Mouse (Mus musculus) adrenal gland, adult 8-10 months (tissue): ENCODE results near the gene Entpd1. TPM values are rescaled to one million over a fixed set of nuclear protein-coding genes. Genes with fewer than 3 reads are reported as not detected.
A peak's percentile ranks its signal among the peaks of the same experiment; 100 is the strongest.

ENCODE experiments used
- DNase-seq: peaks from one replicate; pipeline ENCODE4 v3.0.0; 2022
- total RNA-seq, 4 experiments: library from RNA; stranded (reverse); gene quantifications; 2 replicates each; pipeline ENCODE4 v1.2.4; 2022

The Entpd1 gene
- total RNA-seq, 4 experiments from 2014 or later = 27.5 to 34.8 (median 31.5) TPM

DNA sequence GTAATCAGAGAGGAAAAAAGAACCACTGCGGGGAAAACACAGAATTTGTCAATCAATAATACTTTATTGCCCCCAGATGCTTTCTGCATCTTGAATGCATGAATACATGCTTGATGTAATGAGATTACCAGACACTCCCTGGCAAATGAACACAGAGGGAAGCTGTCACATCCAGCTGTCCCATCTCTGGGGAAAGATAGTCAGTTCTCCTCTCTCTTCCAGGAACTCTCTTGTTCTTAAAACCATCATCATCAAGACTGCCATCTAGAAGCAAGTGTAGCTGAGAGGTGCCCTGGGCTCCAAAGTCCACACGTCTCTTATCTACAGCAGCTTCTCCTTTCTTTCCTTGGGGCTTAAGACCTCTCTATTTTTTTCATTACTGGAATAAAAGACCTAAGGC is 114.4 kb downstream of the Entpd1 start:
- no peak for DNase-seq

DNA sequence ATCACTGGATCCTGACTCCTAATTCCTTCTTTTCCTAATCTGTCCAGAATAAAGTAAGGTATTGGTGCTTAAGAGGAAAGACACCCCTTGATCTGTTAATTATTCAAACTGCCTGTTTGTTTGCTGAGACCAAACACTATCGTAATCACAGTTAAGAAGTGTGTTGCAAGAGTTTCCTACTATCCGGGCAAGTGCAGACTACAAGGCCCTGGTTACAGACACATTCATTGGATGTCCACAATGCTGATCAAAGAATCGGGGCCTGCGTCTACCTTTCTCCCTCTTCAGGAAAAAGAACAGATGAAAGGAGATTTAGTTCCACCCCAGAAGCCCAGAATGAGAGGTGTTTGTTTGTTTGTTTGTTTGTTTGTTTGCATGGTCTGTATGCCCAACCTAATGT is 116.0 kb downstream of the Entpd1 start:
- no peak for DNase-seq

DNA sequence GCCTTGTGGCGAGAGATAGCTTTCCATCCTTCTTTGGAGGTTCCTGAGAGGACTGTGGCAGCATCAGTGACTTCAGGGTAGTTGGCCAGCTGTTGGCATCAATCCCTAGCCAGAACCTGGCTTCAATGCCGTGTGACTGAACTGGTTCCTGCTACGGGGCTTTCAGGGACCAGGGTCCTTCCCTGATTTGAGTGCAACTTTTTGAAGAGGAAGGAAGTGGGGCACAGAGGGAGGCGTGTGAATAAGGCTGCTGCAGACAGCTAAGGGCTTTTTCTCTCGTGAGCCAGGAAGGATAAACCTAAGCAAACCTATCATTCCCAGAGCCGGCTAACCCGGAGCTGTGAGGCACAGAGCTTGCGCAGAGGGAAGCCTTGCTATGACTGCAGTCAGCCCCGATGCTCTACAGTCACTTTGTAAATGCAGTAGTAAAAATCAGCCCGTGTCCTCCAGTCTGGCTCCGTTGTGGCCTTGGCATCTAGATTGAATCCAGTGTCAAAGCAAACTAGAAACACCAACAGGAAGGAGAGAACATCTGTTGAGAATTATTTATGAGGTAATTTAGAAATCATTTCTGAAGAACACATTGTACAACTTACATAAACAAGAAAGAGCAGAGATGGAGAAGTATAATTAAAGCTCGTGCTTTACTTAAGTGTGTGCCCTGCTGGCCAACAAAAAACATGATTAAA is 116.7 kb downstream of the Entpd1 start:
- no peak for DNase-seq

DNA sequence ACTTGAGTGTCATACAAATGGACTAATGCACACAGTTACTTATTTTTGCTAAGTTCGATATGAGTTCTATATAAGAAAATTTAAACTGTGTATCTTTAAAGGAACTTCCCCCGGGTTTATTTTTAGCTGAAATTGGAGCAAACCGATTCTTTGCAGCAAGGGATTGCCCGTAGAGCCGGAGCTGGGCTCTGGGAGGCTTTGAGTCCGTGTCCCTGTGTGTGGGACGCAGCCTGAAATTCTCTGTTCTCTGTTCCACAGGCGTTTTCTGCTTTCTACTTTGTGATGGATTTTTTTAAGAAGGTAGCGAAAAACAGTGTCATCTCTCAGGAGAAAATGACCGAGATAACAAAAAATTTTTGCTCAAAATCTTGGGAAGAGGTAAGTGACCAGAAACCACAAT is 121.2 kb downstream of the Entpd1 start:
- DNase-seq = no peak

DNA sequence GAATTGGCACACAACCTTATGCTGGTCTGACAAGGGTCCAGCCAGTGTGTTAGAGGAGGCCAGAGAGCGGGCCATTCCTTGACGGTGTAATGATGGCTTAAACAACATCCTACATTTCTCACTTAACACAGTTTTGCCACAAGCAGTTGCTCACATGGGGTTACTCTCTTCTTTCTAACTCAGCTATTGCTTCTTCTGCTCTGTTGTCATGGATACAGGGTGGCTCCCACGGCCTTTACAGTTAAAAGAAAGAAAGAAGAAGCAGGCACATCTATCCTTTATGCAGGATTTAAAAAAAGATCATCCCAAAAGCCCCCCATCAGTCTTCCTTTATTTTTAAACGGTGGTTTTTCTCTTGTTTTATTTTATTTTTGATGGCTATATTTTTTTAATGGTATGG is 121.7 kb downstream of the Entpd1 start:
- DNase-seq = no peak

DNA sequence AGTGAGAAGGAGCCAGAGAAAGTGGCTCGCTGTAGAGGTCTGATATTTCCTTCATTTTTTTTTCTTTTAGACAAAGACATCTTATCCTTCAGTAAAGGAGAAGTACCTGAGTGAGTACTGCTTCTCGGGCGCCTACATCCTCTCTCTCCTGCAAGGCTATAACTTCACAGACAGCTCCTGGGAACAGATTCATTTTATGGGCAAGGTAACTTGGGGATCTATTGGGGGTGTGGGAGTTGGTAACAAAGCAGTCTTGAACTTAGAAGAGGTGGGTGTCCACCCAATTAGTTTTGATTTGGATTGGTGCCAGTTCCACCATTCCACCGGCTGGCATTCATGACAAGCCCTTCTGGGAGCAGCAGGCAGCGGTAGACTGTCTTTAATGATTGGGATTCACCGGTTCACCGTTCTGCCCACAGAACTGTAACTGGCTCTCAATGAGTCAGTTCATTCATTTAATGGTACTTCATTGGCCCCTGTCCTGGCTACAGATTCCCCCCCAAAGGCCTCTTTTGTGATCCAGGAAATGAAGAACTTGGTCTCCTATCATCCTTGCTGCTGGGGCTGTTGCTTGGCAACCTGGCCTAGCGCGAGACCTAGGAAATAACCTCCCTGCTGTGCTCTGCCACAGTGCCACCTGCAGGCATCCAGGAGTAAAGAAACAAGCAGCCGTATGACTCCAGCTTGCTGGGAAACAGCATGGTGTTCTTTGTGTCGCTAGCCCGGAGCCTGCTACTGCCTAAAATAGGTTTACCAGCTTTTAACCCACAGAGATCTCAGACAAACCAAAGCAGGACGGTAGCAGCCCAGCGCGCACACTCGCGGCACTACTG is 124.7 kb downstream of the Entpd1 start:
- peak; percentile 36 for DNase-seq

DNA sequence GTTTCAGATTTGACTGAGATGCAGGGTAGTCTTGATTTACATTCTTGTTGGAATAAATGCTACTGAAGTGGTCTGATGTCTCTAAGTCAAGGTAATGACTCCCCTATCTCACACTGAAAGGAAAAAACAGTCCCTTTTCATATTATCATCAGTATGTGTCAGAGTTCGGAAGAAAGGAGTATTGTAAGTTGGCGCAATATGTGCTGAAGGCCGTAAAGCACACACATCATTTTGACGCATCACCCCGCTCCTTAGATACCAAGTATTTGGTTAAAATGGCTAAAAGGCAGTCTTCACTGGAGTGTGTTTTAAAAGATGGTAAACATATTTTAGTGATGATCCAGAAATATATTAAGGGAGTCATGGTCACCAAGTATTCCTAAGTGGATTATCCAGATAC is 125.4 kb downstream of the Entpd1 start:
- no peak for DNase-seq

DNA sequence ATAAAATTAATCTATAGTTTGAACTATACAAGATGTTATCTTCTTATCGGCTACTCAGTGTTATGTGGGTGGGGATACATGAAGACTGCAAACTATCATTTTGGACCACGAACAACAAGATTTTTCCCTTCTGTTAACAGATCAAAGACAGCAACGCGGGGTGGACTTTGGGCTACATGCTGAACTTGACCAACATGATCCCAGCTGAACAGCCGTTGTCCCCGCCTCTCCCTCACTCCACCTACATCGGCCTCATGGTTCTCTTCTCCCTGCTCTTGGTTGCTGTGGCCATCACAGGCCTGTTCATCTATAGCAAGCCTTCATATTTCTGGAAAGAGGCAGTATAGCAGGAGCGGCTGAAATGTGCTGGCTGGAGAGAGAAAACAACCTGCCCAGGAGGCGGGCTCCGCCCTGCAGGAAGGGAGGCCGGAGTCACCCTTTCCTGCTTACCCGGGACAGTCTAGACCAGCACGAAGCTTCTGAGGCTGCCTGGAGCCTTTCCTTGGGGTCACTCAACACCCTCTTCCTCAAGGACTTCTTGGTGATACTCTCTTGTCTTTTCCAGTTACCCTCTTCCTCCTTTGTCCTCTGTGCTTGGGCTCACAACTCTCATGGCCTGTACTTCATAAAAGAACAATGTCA is 126.6 kb downstream of the Entpd1 start:
- no peak for DNase-seq

DNA sequence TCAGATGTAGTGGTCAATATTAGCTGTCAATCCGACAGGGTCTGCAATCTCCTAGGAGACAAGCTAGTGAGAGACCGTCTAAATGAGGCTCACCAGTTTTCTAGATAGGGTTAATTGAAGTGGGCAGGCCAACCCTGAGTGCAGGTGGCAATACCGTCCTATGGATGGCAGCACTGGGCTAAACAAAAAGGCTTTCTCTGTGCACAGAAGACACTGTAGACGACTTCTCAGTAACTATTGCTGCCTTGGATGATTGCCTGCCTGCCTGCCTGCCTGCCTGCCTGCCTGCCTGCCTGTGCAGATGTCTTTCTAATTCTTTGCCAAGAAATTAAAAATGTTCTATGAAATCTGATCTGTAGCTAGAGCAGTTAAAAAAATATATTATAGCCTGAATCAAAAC is 134.4 kb downstream of the Entpd1 start:
- DNase-seq = no peak

DNA sequence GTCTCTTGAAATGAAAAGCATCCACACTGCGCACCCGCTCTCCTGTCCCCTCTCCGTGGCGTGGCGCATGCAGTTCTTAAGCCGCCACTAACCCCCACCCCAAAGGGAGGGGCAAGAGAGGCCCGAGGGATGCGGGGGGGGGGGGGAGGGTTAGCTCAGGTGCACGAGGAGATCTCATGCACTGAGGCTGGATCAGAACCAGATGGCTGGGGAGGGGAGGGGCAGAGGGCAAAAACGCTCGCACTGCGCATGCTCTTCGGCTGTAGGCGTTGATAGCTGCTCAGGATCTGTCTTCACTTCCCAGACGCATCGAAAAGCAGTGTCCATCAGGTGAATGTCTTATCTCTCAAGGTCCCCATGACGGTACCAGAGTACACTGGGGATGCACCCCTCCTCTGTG is 136.4 kb downstream of the Entpd1 start, which contains the start of gene Cc2d2b:
Gene Cc2d2b (plus strand): TSS at position 195 of the 400 bp plus-strand sequence.
- no peak for DNase-seq

DNA sequence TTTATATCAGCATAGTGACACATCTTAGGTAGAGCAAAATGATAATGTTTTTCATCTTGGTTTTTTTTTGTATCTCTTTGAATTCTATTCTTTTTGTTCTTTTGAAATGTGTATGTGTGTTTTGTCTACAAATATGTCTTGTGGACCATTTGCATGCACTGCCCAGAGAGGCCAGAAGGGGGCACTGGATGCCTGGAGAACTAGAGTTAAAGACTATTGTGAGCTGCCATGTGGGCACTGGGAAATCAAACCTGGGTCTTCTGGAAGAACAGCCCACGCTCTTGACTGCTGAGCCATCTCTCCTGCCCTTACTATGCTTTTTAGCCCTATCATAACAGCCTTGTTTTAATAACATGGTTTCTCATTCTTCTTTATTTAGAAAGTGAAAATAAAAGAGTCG is 142.1 kb downstream of the Entpd1 start:
- DNase-seq = peak; percentile 8

DNA sequence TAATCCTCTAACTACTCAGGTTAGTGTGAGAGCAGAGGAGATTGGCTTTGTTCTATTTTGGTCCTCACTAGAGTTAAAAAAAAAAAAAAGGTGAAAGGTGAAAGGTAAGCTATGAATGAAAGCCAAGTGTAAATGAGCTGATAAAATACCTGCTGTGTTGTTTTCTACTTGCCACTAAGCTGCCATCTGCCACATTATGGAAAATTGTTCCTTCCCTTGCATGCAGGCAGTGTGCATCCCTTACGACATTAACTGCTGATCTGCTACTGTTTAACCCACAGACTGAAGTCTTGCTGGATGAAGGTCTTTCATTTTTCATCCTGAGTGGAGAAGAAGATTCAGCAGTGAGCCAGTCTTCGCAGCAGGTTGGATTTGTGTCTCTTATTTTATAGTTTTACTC is 147.9 kb downstream of the Entpd1 start:
- DNase-seq = no peak

DNA sequence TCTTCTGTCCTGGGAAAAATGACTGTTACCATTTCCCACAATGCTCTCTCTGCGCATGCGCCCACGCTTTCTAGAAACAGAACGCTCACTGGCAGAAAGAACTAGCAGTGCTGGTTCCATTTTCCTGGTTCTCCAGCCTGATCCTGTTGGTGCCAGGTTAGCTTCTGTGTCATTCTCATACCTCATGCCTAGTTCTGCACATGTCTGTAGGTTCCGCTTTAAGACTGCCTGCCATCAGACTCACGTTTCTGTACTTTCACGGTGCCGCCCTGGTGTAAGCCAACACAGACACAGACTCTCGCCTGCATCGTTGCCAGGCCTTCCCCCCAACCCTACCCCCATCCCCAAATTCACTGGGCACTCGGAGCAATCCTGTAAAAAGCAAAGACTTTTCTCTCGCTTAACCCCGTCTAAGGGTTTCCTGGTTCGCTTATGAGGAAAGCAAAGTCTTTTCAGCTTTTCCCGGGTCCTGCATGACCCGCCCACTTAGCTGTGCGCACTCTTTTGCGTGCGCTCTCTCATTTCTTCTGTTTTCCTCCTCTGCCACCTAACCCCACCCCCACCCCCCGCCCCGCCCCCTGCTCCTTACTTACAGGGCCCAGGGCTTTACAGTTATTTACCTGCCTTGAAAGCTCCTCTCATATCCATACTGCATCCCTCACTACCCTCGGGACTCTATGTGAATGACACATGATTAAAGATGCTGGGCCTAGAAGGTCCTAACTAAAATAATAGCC is 150.0 kb downstream of the Entpd1 start:
- peak; percentile 5 for DNase-seq

DNA sequence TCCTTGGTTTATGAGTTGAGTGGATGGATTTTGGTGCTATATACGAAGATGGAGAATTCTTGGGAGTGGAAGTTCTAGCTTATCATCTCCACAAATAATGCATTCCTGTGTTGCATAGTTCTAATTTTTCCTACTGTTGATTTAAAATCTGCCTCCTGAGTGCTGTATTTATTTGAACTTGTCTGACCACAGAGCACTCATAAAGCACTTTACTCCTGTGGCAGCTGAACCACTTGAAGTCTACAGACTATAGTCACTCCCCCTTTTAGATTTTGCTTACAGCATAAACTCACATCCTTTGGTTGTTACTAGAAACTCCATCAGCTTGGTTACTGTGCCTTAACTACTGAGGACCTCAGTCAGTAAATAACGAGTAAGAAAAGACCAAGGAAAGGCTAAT is 155.0 kb downstream of the Entpd1 start:
- no peak for DNase-seq

DNA sequence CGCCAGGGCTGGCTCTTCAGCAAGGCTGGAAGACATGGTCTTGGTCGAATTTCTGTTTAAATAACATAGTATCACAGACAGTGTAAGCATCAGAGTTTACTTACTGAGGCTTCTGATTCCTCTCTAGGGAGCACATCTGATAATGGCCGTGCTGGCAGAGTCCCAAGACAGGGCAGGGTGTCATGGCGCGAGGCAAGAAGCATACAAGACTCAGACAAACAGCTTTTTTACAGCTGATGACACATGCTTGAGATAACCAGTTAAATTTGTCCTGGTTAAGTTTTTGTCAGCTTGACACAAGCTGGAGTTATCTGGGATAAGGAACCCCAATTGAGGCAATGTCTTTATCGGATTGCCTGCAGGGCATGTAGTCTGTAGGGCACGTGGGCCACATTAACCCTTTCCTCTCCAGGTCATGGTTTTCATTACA is 157.2 kb downstream of the Entpd1 start:
- DNase-seq = no peak

DNA sequence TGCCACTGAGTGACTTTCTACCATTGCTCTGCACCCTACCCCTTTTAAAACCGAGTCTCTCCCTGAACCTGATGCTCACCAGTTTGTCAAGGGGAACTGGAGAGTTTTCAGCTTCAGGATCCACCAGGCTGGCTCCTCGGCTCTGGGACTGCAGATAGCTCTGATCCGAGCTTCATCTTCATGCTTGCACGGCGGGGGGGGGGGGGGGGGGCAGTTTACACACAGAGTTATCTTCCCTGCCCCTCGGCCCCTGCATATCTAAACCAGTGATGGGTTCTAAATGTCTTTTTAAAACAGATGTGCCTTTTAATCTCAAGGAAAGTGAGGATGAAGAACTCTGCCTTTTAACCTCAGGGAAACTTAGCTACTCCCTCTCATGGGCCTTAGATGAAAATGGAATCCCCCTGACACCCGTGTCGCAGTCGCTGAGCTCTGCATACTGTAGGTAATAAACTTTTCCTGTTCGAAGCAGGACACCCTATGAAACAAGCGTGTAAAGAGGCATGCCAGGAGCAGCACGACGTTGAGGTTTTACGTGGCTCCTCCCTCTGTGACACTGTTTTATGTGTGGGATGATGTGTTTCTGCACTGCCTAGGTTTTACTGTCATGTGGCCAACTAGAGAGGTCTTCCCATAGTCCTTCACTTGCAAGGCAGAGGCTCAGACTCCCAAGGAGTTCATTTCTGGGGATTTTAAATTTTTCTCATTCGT is 176.0 kb downstream of the Entpd1 start:
- no peak for DNase-seq

DNA sequence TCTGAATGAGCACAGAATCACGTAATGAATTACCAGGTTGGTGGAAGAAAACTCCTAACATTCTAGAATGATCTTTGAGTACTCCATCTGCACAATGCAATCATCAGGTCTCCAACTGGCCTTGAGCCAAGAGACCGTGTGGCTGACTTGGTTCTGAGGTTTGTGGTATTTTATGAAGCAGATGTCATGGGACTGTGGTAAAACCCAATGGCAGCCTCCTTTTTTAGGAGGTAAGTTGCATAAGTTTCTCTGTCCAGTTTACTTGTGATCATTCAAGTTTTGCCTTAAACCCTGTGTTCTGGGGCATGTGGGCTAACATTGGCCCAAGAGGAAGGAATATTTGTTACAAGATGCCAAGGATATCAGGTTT is 176.5 kb downstream of the Entpd1 start:
- DNase-seq = no peak

Other genes with a start within 250 kb of the Entpd1 start
- 100 to 1,000 TPM in 1 of 4 experiments, 10 to 100 TPM in 3; 48.2 to 120 (median 68.1) TPM for gene Sorbs1, start 98.6 kb upstream of the Entpd1 start, total RNA-seq
- 10 to 100 TPM; 12.2 to 36.5 (median 16.9) TPM for gene Aldh18a1, start 23.9 kb upstream of the Entpd1 start, total RNA-seq
- gene Tctn3, start 133 bp upstream of the Entpd1 start, total RNA-seq = 10 to 100 TPM in 2 of 4 experiments, 1 to 10 TPM in 2; 6.8 to 12.1 (median 8.9) TPM
- not detected for gene Cc2d2b, start 136.4 kb downstream of the Entpd1 start, total RNA-seq
- gene Ccnj, start 218.9 kb downstream of the Entpd1 start, total RNA-seq = 10 to 100 TPM in 1 of 4 experiments, 1 to 10 TPM in 3; 6.2 to 11.6 (median 6.9) TPM